Mouse (Mus musculus) intestine, embryonic 16.5 days (tissue): ENCODE results near the gene Gid8. TPM values are rescaled to one million over a fixed set of nuclear protein-coding genes. Genes with fewer than 3 reads are reported as not detected.
"Not testable (repeated sequence)": the region's sequence is repeated elsewhere in the genome, so short reads cannot be mapped to it uniquely, and the experiment has no call there.

Experiments used
- ATAC-seq: fragments of 200-750 bp; cut with Nextera tagmentation; 2 replicates; pipeline ENCODE4 v1.8.0; 2017; ENCODE audit warnings: moderate TSS enrichment, moderate library complexity
- H3K27ac ChIP-seq: fragments of 300-500 bp; sonication (generic); 2 replicates; pipeline ENCODE4 v1.5.1; 2014; ENCODE audit warnings: mild to moderate bottlenecking, low read length
- H3K27me3 ChIP-seq: fragments of 300-500 bp; sonication (generic); replicated peaks from 2 replicates; pipeline ENCODE4 v1.6.1; 2014; ENCODE audit warnings: low read length, control low read depth, mixed read lengths; ENCODE audit not compliant: control insufficient read depth, insufficient read depth
- H3K36me3 ChIP-seq: fragments of 300-500 bp; sonication (generic); 2 replicates; pipeline ENCODE4 v1.6.1; 2014; ENCODE audit warnings: low read length, control low read depth; ENCODE audit not compliant: control insufficient read depth, insufficient read depth
- H3K4me1 ChIP-seq: fragments of 300-500 bp; sonication (generic); 2 replicates; pipeline ENCODE4 v1.6.1; 2014; ENCODE audit warnings: low read length, control low read depth, mixed read lengths; ENCODE audit not compliant: control insufficient read depth, insufficient read depth
- H3K4me2 ChIP-seq: fragments of 300-500 bp; sonication (generic); 2 replicates; pipeline ENCODE4 v1.6.1; 2014; ENCODE audit warnings: low read depth, low read length, control low read depth
- H3K4me3 ChIP-seq: fragments of 300-500 bp; sonication (generic); 2 replicates; pipeline ENCODE4 v1.5.1; 2014; ENCODE audit warnings: mild to moderate bottlenecking, low read length
- H3K9ac ChIP-seq: fragments of 300-500 bp; sonication (generic); 2 replicates; pipeline ENCODE4 v1.6.1; 2014; ENCODE audit warnings: low read depth, low read length
- H3K9me3 ChIP-seq: fragments of 300-500 bp; sonication (generic); 2 replicates; pipeline ENCODE4 v1.6.1; 2016; ENCODE audit warnings: low read length, control low read depth; ENCODE audit not compliant: control insufficient read depth
- WGBS: fragments of 180-500 bp; shearing (Covaris S2); extraction: QIAGEN DNeasy Blood & Tissue Kit; methylation state at CpG from one replicate; pipeline ENCODE4 v1.1.7; 2014; 5-methylcytosine and 5-hydroxymethylcytosine counted together
- polyA plus RNA-seq: library from polyadenylated mRNA; unstranded; fragments of >200 nt; fragmentation: Nextera tagmentation; extraction: Ambion mirVana; gene quantifications from 2 replicates; pipeline ENCODE4 v1.2.1, GENCODE M21; 2015

Gid8 gene
- polyA plus RNA-seq, 1 experiment from 2014 or later = 54.4 TPM

GRCm38 (mm10) chr2:180705975-180706374 is 3.9 kb upstream of the Gid8 start:
- Histone ChIP-seq H3K9me3 (no peaks in the 10 kb centered on the region), H3K4me3 (no peak overlapping the region), H3K27ac (no peak overlapping the region), H3K4me2 (no peak overlapping the region), H3K9ac (no peak overlapping the region), H3K27me3 (no peaks in the 10 kb centered on the region), H3K36me3 (no peaks in the 10 kb centered on the region), H3K4me1 (peaks cover 35% of the 10 kb centered on the region)
- no peak for ATAC-seq
- 96% methylated on average over 5 of the region's 5 CpGs for WGBS

- Histone ChIP-seq H3K36me3 (peaks cover 4% of the 10 kb centered on the region; the same call in 1 of the 2 replicates), H3K9me3 (no peaks in the 10 kb centered on the region), H3K27ac (peak overlapping the region; percentile 85), H3K4me2 (peak overlapping the region; percentile 82), H3K27me3 (no peaks in the 10 kb centered on the region), H3K9ac (peak overlapping the region; percentile 95), H3K4me1 (peaks cover 26% of the 10 kb centered on the region), H3K4me3 (peak overlapping the region; percentile 67)
- ATAC-seq = peak; percentile 63
- under 1% methylated on average over 39 of the region's 39 CpGs for WGBS
These were observed 644 bp upstream of the Gid8 start for GRCm38 (mm10) chr2:180709023-180709922.

GRCm38 (mm10) chr2:180710276-180711155 is 599 bp downstream of the Gid8 start:
- H3K9ac ChIP-seq = peak overlapping the region; percentile 86
- peak overlapping the region; percentile 75 for H3K27ac ChIP-seq
- peak overlapping the region; percentile 70 for H3K4me2 ChIP-seq
- ATAC-seq = no peak; the same call in none of the 2 replicates
- peak overlapping the region; percentile 67 for H3K4me3 ChIP-seq
- H3K27me3 ChIP-seq = no peaks in the 10 kb centered on the region
- 2% methylated on average over 64 of the region's 64 CpGs for WGBS
- peaks cover 14% of the 10 kb centered on the region for H3K4me1 ChIP-seq
- H3K36me3 ChIP-seq = peaks cover 6% of the 10 kb centered on the region; the same call in 1 of the 2 replicates
- H3K9me3 ChIP-seq = no peaks in the 10 kb centered on the region

- no peak overlapping the region for H3K27ac ChIP-seq
- peaks cover 14% of the 10 kb centered on the region for H3K4me1 ChIP-seq
- H3K36me3 ChIP-seq = peaks cover 6% of the 10 kb centered on the region; the same call in 1 of the 2 replicates
- H3K9ac ChIP-seq = no peak overlapping the region
- H3K9me3 ChIP-seq = no peaks in the 10 kb centered on the region
- no peaks in the 10 kb centered on the region for H3K27me3 ChIP-seq
- H3K4me3 ChIP-seq = peak overlapping the region; percentile 67; the same call in 1 of the 2 replicates
- ATAC-seq = no peak
- WGBS = 53% methylated on average over 4 of the region's 4 CpGs
- H3K4me2 ChIP-seq = peak overlapping the region; percentile 70
These were observed 1.6 kb downstream of the Gid8 start for GRCm38 (mm10) chr2:180711527-180711926.

GRCm38 (mm10) chr2:180712037-180712689 is 2.2 kb downstream of the Gid8 start:
- Histone ChIP-seq H3K9ac (no peak overlapping the region), H3K27me3 (no peaks in the 10 kb centered on the region), H3K4me2 (no peak overlapping the region), H3K4me1 (peaks cover 14% of the 10 kb centered on the region), H3K9me3 (no peaks in the 10 kb centered on the region), H3K27ac (no peak overlapping the region), H3K4me3 (no peak overlapping the region), H3K36me3 (peaks cover 6% of the 10 kb centered on the region; the same call in 1 of the 2 replicates)
- no peak; the same call in 1 of the 2 replicates for ATAC-seq
- WGBS = 93% methylated on average over 5 of the region's 5 CpGs

GRCm38 (mm10) chr2:180722748-180723147 is 12.8 kb downstream of the Gid8 start:
- H3K9ac ChIP-seq, H3K27me3 ChIP-seq, ATAC-seq, H3K4me2 ChIP-seq, H3K27ac ChIP-seq, H3K4me3 ChIP-seq, H3K9me3 ChIP-seq, H3K4me1 ChIP-seq: not testable (repeated sequence)
- 80% methylated on average over 5 of the region's 5 CpGs for WGBS
- peaks cover 22% of the 10 kb centered on the region for H3K36me3 ChIP-seq

- peaks cover 10% of the 10 kb centered on the region for H3K4me1 ChIP-seq
- H3K4me3 ChIP-seq = no peak overlapping the region
- no peak for ATAC-seq
- no peak overlapping the region for H3K27ac ChIP-seq
- H3K27me3 ChIP-seq = no peaks in the 10 kb centered on the region
- no peak overlapping the region for H3K9ac ChIP-seq
- no peaks in the 10 kb centered on the region for H3K9me3 ChIP-seq
- no peak overlapping the region for H3K4me2 ChIP-seq
- 69% methylated on average over 2 of the region's 2 CpGs for WGBS
- peaks cover 20% of the 10 kb centered on the region for H3K36me3 ChIP-seq
These were observed 13.9 kb downstream of the Gid8 start for GRCm38 (mm10) chr2:180723865-180724264.

- WGBS = 7% methylated on average over 18 of the region's 18 CpGs
- Histone ChIP-seq H3K36me3 (peaks cover 13% of the 10 kb centered on the region), H3K4me2 (peak within 1 kb of the TSS; percentile 46), H3K27me3 (no peaks in the 10 kb centered on the region), H3K4me3 (peak within 1 kb of the TSS; percentile 28), H3K4me1 (peaks cover 10% of the 10 kb centered on the region), H3K9ac (peak within 1 kb of the TSS; percentile 53), H3K9me3 (no peaks in the 10 kb centered on the region), H3K27ac (peak within 1 kb of the TSS; percentile 21; the same call in 1 of the 2 replicates)
- peak; percentile 92 for ATAC-seq
These were observed 14.9 kb downstream of the Gid8 start, which contains the start of gene Slc17a9 for GRCm38 (mm10) chr2:180724585-180725413. Gene Slc17a9, plus strand, starts transcription at chr2:180725263.
